Mouse (Mus musculus): Measurements from ENCODE around the gene Olfr843. TPM values are rescaled to one million over a fixed set of nuclear protein-coding genes. Genes with fewer than 3 reads are reported as not detected.

Gene Olfr843
- not detected for total RNA-seq (2021)
- polyA plus RNA-seq (2012; rRNA removed): not detected in 2 replicates
- long read RNA-seq: 0 reads

DNA sequence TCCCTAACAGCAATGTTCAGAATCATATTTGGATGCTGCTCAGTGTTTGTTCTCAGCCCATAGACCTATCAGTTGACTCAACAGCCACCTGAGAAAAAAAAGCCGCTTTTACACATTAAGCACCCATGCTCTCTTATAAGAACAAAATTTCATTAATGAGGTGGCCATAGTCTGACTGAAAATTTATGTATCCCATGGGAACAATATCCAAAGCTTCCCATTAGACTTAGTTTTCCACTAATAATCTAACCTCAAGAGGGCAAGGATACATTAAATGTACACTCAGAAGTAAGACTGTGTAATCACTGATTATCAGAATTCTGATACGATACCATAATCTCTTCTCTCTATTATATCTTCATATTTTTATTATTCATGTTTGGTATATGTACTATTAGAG, at the start of gene Olfr843:
Olfr843 (minus strand) TSS at position 101 of the 400 bp plus-strand sequence.
- no peaks in the 10 kb centered on the region for H3K79me2 ChIP-seq (replicated peaks; ENCODE audit: control insufficient read depth, insufficient read depth, low read length)
- H3K9ac ChIP-seq (ENCODE audit: low read depth, low read length): no peak within 1 kb of the TSS
- no peak within 1 kb of the TSS for H3K27ac ChIP-seq
- no peaks in the 10 kb centered on the region for H3K4me1 ChIP-seq (ENCODE audit: control insufficient read depth, insufficient read depth, low read length)
- H3K4me3 ChIP-seq: no peak within 1 kb of the TSS
- H3K36me3 ChIP-seq (ENCODE audit: control insufficient read depth, insufficient read depth, low read length): no peaks in the 10 kb centered on the region
- intact Hi-C loops (cut with DNase I): no loop called here
- 71% methylated on average over 2 of the region's 2 CpGs for WGBS
- TF ChIP-seq CTCF (IDR thresholded peaks at IDR 0.05): no peak
- no peak for TF ChIP-seq EP300 (IDR thresholded peaks at IDR 0.05; ENCODE audit: insufficient read depth, low read depth, low read length)
- no peak for TF ChIP-seq POLR2A (IDR thresholded peaks at IDR 0.05; ENCODE audit: insufficient read depth, low read depth, low read length)
- no peak for DNase-seq
- no peaks in the 10 kb centered on the region for H3K27me3 ChIP-seq (ENCODE audit: control insufficient read depth, insufficient read depth, low read length)

Other genes with a start within 250 kb of the Olfr843 start
- gene Olfr835, start 219.3 kb downstream of the Olfr843 start, total RNA-seq (2021): not detected
- gene Olfr835, start 219.3 kb downstream of the Olfr843 start, polyA plus RNA-seq (2012; rRNA removed): not detected in 2 replicates
- not detected for gene Olfr836, start 131.6 kb downstream of the Olfr843 start, total RNA-seq (2021)
- gene Olfr836, start 131.6 kb downstream of the Olfr843 start, polyA plus RNA-seq (2012; rRNA removed): not detected in 2 replicates
- not detected for gene Olfr837, start 115.7 kb downstream of the Olfr843 start, total RNA-seq (2021)
- not detected in 2 replicates for gene Olfr837, start 115.7 kb downstream of the Olfr843 start, polyA plus RNA-seq (2012; rRNA removed)
- not detected for gene Olfr839-ps1, start 74.7 kb downstream of the Olfr843 start, total RNA-seq (2021)
- gene Olfr839-ps1, start 74.7 kb downstream of the Olfr843 start, polyA plus RNA-seq (2012; rRNA removed): not detected in 2 replicates
- gene Olfr844, start 64.4 kb upstream of the Olfr843 start, total RNA-seq (2021): not detected
- not detected in 2 replicates for gene Olfr844, start 64.4 kb upstream of the Olfr843 start, polyA plus RNA-seq (2012; rRNA removed)
- gene Olfr845, start 84.5 kb upstream of the Olfr843 start, total RNA-seq (2021): not detected
- gene Olfr845, start 84.5 kb upstream of the Olfr843 start, polyA plus RNA-seq (2012; rRNA removed): not detected in 2 replicates
- gene Olfr846, start 112.0 kb upstream of the Olfr843 start, total RNA-seq (2021): not detected
- gene Olfr846, start 112.0 kb upstream of the Olfr843 start, polyA plus RNA-seq (2012; rRNA removed): not detected in 2 replicates
- not detected for gene Olfr847, start 126.7 kb upstream of the Olfr843 start, total RNA-seq (2021)
- not detected in 2 replicates for gene Olfr847, start 126.7 kb upstream of the Olfr843 start, polyA plus RNA-seq (2012; rRNA removed)
- gene Olfr849, start 188.3 kb upstream of the Olfr843 start, total RNA-seq (2021): not detected
- gene Olfr849, start 188.3 kb upstream of the Olfr843 start, polyA plus RNA-seq (2012; rRNA removed): not detected in 2 replicates
- not detected for gene Olfr850, start 226.3 kb upstream of the Olfr843 start, total RNA-seq (2021)
- gene Olfr850, start 226.3 kb upstream of the Olfr843 start, polyA plus RNA-seq (2012; rRNA removed): not detected in 2 replicates
- not detected for gene Olfr851, start 241.3 kb upstream of the Olfr843 start, total RNA-seq (2021)
- gene Olfr851, start 241.3 kb upstream of the Olfr843 start, polyA plus RNA-seq (2012; rRNA removed): not detected in 2 replicates

Data from heart, adult 2 months (tissue).